Mouse (Mus musculus): ENCODE data around the gene Rfx4.

The Rfx4 gene

GRCm38 (mm10) chr10:84811913-84812295 lies 56.0 kb downstream of the Rfx4 start:
- no peak for DNase-seq (ENCODE audit: low spot score)

- DNase-seq (ENCODE audit: low spot score) = no peak
Observed at GRCm38 (mm10) chr10:84815676-84816436, 60.0 kb downstream of the Rfx4 start.

- DNase-seq (ENCODE audit: low spot score) = no peak
Observed at GRCm38 (mm10) chr10:84817086-84817869, 61.4 kb downstream of the Rfx4 start.

- no peak for DNase-seq (ENCODE audit: low spot score)
Observed at GRCm38 (mm10) chr10:84819669-84820068, 63.8 kb downstream of the Rfx4 start.

GRCm38 (mm10) chr10:84820230-84820629 lies 64.4 kb downstream of the Rfx4 start:
- DNase-seq (ENCODE audit: low spot score) = no peak

GRCm38 (mm10) chr10:84822741-84823151 lies 66.9 kb downstream of the Rfx4 start:
- no peak for DNase-seq (ENCODE audit: low spot score)

- DNase-seq (ENCODE audit: low spot score) = no peak
Observed at GRCm38 (mm10) chr10:84823621-84824020, 67.8 kb downstream of the Rfx4 start.

- no peak for DNase-seq (ENCODE audit: low spot score)
Observed at GRCm38 (mm10) chr10:84829009-84829408, 73.1 kb downstream of the Rfx4 start.

- DNase-seq (ENCODE audit: low spot score) = no peak
Observed at GRCm38 (mm10) chr10:84835596-84835995, 79.7 kb downstream of the Rfx4 start.

- DNase-seq (ENCODE audit: low spot score) = no peak
Observed at GRCm38 (mm10) chr10:84836104-84836503, 80.2 kb downstream of the Rfx4 start.

GRCm38 (mm10) chr10:84837355-84837754 lies 81.5 kb downstream of the Rfx4 start:
- DNase-seq (ENCODE audit: low spot score) = no peak

- DNase-seq (ENCODE audit: low spot score) = no peak
Observed at GRCm38 (mm10) chr10:84838850-84839473, 83.1 kb downstream of the Rfx4 start.

- DNase-seq (ENCODE audit: low spot score) = no peak
Observed at GRCm38 (mm10) chr10:84846638-84847037, 90.8 kb downstream of the Rfx4 start.

- peak; percentile 39 for DNase-seq (ENCODE audit: low spot score)
Observed at GRCm38 (mm10) chr10:84851981-84852979, 96.4 kb downstream of the Rfx4 start.

GRCm38 (mm10) chr10:84854059-84854458 lies 98.2 kb downstream of the Rfx4 start:
- no peak for DNase-seq (ENCODE audit: low spot score)

- no peak for DNase-seq (ENCODE audit: low spot score)
Observed at GRCm38 (mm10) chr10:84855466-84855865, 99.6 kb downstream of the Rfx4 start.

- no peak for DNase-seq (ENCODE audit: low spot score)
Observed at GRCm38 (mm10) chr10:84858371-84858770, 102.5 kb downstream of the Rfx4 start.

GRCm38 (mm10) chr10:84858806-84859496 lies 103.1 kb downstream of the Rfx4 start:
- DNase-seq (ENCODE audit: low spot score) = no peak

GRCm38 (mm10) chr10:84859556-84860380 lies 103.9 kb downstream of the Rfx4 start:
- DNase-seq (ENCODE audit: low spot score) = no peak

GRCm38 (mm10) chr10:84863488-84863887 lies 107.6 kb downstream of the Rfx4 start:
- no peak for DNase-seq (ENCODE audit: low spot score)
